Mouse (Mus musculus): Measurements from ENCODE around the gene Adad2. TPM values are rescaled to one million over a fixed set of nuclear protein-coding genes. Genes with fewer than 3 reads are reported as not detected.

Gene Adad2
- polyA plus RNA-seq, 1 experiment from 2014 or later, result not detected

- H3K4me2 ChIP-seq, result no peak overlapping the region
- H3K27me3 ChIP-seq (replicated peaks; ENCODE audit: control insufficient read depth, insufficient read depth, low read length), result peaks cover 8% of the 10 kb centered on the region; the same call in 1 of the 2 replicates
- no peak overlapping the region for H3K27ac ChIP-seq (ENCODE audit: low read depth, low read length)
- DNase-seq (ENCODE audit: low spot score) (no peak), ATAC-seq (replicated peaks; ENCODE audit: low FRiP score) (no peak)
- no peaks in the 10 kb centered on the region for H3K4me1 ChIP-seq (replicated peaks; ENCODE audit: control insufficient read depth, insufficient read depth, low read length)
- no peak overlapping the region for H3K4me3 ChIP-seq (ENCODE audit: low read depth, low read length)
- no peak overlapping the region for H3K9ac ChIP-seq (ENCODE audit: low read depth, low read length)
- no peaks in the 10 kb centered on the region for H3K36me3 ChIP-seq (ENCODE audit: control insufficient read depth, insufficient read depth, low read length)
- H3K9me3 ChIP-seq (ENCODE audit: control insufficient read depth, low read length), result no peaks in the 10 kb centered on the region
- 44% methylated on average over 5 of the region's 5 CpGs for WGBS
These were observed 6.3 kb downstream of the Adad2 start for GRCm38 (mm10) chr8:119618887-119619286.

GRCm38 (mm10) chr8:119620116-119620840 is 7.7 kb downstream of the Adad2 start:
- 62% methylated on average over 6 of the region's 6 CpGs for WGBS
- DNase-seq (ENCODE audit: low spot score) (no peak), ATAC-seq (replicated peaks; ENCODE audit: low FRiP score) (no peak)
- H3K36me3 ChIP-seq (ENCODE audit: control insufficient read depth, insufficient read depth, low read length), result no peaks in the 10 kb centered on the region
- H3K4me3 ChIP-seq (ENCODE audit: low read depth, low read length), result no peak overlapping the region
- no peak overlapping the region for H3K27ac ChIP-seq (ENCODE audit: low read depth, low read length)
- no peak overlapping the region for H3K4me2 ChIP-seq
- no peaks in the 10 kb centered on the region for H3K4me1 ChIP-seq (replicated peaks; ENCODE audit: control insufficient read depth, insufficient read depth, low read length)
- H3K27me3 ChIP-seq (replicated peaks; ENCODE audit: control insufficient read depth, insufficient read depth, low read length), result peaks cover under 1% of the 10 kb centered on the region; the same call in 1 of the 2 replicates
- H3K9me3 ChIP-seq (ENCODE audit: control insufficient read depth, low read length), result no peaks in the 10 kb centered on the region
- no peak overlapping the region for H3K9ac ChIP-seq (ENCODE audit: low read depth, low read length)

DNA sequence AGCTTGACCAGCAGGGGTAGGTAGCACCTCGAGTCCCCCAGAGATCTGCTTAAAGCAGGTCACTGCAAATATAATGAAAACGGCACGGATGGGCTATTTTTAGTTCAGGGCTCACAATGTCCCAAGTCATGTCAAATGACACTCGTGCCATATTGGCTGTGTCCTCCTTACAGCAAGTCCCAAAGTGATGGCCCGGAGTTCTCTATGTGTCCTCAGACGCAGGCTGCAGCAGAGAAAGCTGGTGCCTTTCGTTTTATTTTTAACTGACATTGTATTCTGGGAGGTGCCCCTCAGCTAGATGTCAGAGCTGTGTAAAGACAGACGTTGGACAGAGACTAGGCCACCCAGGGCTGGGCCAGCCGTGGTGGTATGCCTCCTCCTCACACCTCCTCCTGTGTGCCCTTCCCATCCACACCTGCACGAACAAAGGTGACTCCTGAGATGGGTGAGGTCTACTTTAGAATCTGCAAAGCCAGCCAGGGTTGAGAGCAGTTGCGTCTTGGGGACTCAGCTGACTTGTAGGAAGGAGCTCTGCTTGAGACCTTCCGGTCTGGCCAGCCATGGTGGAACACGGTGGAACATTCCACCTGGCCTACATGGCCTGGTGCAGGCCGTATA is 8.4 kb downstream of the Adad2 start:
- H3K4me3 ChIP-seq (ENCODE audit: low read depth, low read length), result no peak overlapping the region
- ATAC-seq (replicated peaks; ENCODE audit: low FRiP score), result no peak
- H3K27ac ChIP-seq (ENCODE audit: low read depth, low read length), result no peak overlapping the region
- no peak overlapping the region for H3K9ac ChIP-seq (ENCODE audit: low read depth, low read length)
- H3K9me3 ChIP-seq (ENCODE audit: control insufficient read depth, low read length), result no peaks in the 10 kb centered on the region
- DNase-seq (ENCODE audit: low spot score), result no peak
- no peaks in the 10 kb centered on the region for H3K36me3 ChIP-seq (ENCODE audit: control insufficient read depth, insufficient read depth, low read length)
- H3K4me1 ChIP-seq (replicated peaks; ENCODE audit: control insufficient read depth, insufficient read depth, low read length), result no peaks in the 10 kb centered on the region
- H3K27me3 ChIP-seq (replicated peaks; ENCODE audit: control insufficient read depth, insufficient read depth, low read length), result no peaks in the 10 kb centered on the region; the same call in 1 of the 2 replicates
- 74% methylated on average over 14 of the region's 14 CpGs for whole genome bisulfite sequencing
- H3K4me2 ChIP-seq, result no peak overlapping the region

DNA sequence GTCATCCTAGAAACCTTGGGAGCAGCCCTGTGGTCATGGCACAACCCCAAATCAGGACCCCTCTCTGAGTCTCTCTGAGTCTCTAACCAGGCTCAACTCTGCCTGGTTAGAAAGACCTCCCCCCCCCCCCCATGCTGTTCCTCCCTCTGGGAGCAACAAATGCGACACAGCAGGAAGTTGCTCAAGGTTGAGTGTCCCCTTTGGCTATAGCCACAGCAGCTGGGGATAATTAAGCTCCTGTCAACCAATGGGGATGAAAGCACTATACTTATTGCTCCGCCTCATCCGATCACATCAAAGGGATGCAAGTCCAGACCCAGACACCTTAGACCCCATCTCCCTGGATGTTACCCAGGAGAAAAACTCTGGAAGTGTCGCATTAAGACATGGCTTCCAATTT is 10.0 kb downstream of the Adad2 start:
- no peak overlapping the region for H3K27ac ChIP-seq (ENCODE audit: low read depth, low read length)
- H3K9ac ChIP-seq (ENCODE audit: low read depth, low read length), result no peak overlapping the region
- WGBS, result 60% methylated on average over 4 of the region's 4 CpGs
- H3K9me3 ChIP-seq (ENCODE audit: control insufficient read depth, low read length), result no peaks in the 10 kb centered on the region
- H3K27me3 ChIP-seq (replicated peaks; ENCODE audit: control insufficient read depth, insufficient read depth, low read length), result no peaks in the 10 kb centered on the region; the same call in 1 of the 2 replicates
- no peaks in the 10 kb centered on the region for H3K36me3 ChIP-seq (ENCODE audit: control insufficient read depth, insufficient read depth, low read length)
- ATAC-seq (replicated peaks; ENCODE audit: low FRiP score) (no peak), DNase-seq (ENCODE audit: low spot score) (no peak)
- no peak overlapping the region for H3K4me3 ChIP-seq (ENCODE audit: low read depth, low read length)
- H3K4me2 ChIP-seq, result no peak overlapping the region
- peaks cover 9% of the 10 kb centered on the region for H3K4me1 ChIP-seq (replicated peaks; ENCODE audit: control insufficient read depth, insufficient read depth, low read length)

DNA sequence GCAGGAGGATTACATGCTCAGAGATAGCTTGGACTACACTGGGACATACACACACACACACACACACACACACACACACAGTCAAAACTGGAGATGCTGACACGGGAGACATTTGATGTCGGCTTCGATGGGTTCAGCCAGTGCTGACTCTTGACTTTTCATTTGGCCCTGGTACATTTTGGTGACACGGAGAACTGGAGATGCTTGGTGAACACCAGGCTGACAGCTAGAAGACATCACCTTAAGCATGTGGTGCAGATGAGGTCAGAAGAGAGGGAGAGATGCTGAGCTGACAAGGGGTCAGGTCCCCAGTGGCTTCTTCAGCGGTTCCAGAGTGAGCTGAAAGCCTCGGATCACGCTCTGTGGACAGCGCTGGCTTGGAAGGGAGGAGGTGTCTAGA is 10.5 kb downstream of the Adad2 start:
- ATAC-seq (replicated peaks; ENCODE audit: low FRiP score) (no peak), DNase-seq (ENCODE audit: low spot score) (no peak)
- 82% methylated on average over 8 of the region's 8 CpGs for WGBS
- H3K4me2 ChIP-seq, result no peak overlapping the region
- no peak overlapping the region for H3K9ac ChIP-seq (ENCODE audit: low read depth, low read length)
- no peak overlapping the region for H3K4me3 ChIP-seq (ENCODE audit: low read depth, low read length)
- H3K27ac ChIP-seq (ENCODE audit: low read depth, low read length), result no peak overlapping the region
- H3K9me3 ChIP-seq (ENCODE audit: control insufficient read depth, low read length), result no peaks in the 10 kb centered on the region
- no peaks in the 10 kb centered on the region; the same call in 1 of the 2 replicates for H3K27me3 ChIP-seq (replicated peaks; ENCODE audit: control insufficient read depth, insufficient read depth, low read length)
- peaks cover 13% of the 10 kb centered on the region for H3K4me1 ChIP-seq (replicated peaks; ENCODE audit: control insufficient read depth, insufficient read depth, low read length)
- H3K36me3 ChIP-seq (ENCODE audit: control insufficient read depth, insufficient read depth, low read length), result no peaks in the 10 kb centered on the region

DNA sequence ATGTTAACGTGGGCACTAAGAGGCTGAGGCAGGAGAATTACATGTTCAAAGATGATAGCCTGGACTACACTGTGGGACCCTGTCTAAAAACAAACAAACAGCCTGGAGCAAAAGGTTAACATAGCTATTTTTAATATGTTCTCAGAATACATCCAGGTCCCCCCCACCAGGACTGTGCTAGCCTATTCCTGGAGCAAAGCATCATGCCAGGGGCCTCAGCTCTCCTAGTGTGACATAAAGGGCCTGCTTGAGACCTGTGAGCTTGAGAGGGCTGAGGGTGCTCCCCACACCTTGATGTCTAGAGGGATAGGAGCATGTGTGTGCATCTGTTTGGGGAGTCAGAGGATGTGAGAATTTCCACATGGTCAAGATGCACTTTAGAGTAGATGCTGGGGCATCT is 11.2 kb downstream of the Adad2 start:
- no peaks in the 10 kb centered on the region for H3K36me3 ChIP-seq (ENCODE audit: control insufficient read depth, insufficient read depth, low read length)
- H3K9me3 ChIP-seq (ENCODE audit: control insufficient read depth, low read length), result no peaks in the 10 kb centered on the region
- no peak for ATAC-seq (replicated peaks; ENCODE audit: low FRiP score)
- no peak overlapping the region for H3K9ac ChIP-seq (ENCODE audit: low read depth, low read length)
- no peaks in the 10 kb centered on the region; the same call in 1 of the 2 replicates for H3K27me3 ChIP-seq (replicated peaks; ENCODE audit: control insufficient read depth, insufficient read depth, low read length)
- H3K4me3 ChIP-seq (ENCODE audit: low read depth, low read length), result no peak overlapping the region
- peaks cover 13% of the 10 kb centered on the region for H3K4me1 ChIP-seq (replicated peaks; ENCODE audit: control insufficient read depth, insufficient read depth, low read length)
- no peak overlapping the region for H3K27ac ChIP-seq (ENCODE audit: low read depth, low read length)
- DNase-seq (ENCODE audit: low spot score), result no peak
- WGBS, result 86% methylated on average over 1 of the region's 1 CpGs
- H3K4me2 ChIP-seq, result no peak overlapping the region

GRCm38 (mm10) chr8:119624916-119625315 is 12.4 kb downstream of the Adad2 start:
- peaks cover 13% of the 10 kb centered on the region for H3K4me1 ChIP-seq (replicated peaks; ENCODE audit: control insufficient read depth, insufficient read depth, low read length)
- ATAC-seq (replicated peaks; ENCODE audit: low FRiP score) (no peak), DNase-seq (ENCODE audit: low spot score) (no peak)
- WGBS, result 84% methylated on average over 7 of the region's 7 CpGs
- no peak overlapping the region for H3K4me3 ChIP-seq (ENCODE audit: low read depth, low read length)
- no peak overlapping the region for H3K9ac ChIP-seq (ENCODE audit: low read depth, low read length)
- no peaks in the 10 kb centered on the region for H3K9me3 ChIP-seq (ENCODE audit: control insufficient read depth, low read length)
- no peaks in the 10 kb centered on the region; the same call in 1 of the 2 replicates for H3K27me3 ChIP-seq (replicated peaks; ENCODE audit: control insufficient read depth, insufficient read depth, low read length)
- no peak overlapping the region for H3K4me2 ChIP-seq
- no peak overlapping the region for H3K27ac ChIP-seq (ENCODE audit: low read depth, low read length)
- no peaks in the 10 kb centered on the region for H3K36me3 ChIP-seq (ENCODE audit: control insufficient read depth, insufficient read depth, low read length)

DNA sequence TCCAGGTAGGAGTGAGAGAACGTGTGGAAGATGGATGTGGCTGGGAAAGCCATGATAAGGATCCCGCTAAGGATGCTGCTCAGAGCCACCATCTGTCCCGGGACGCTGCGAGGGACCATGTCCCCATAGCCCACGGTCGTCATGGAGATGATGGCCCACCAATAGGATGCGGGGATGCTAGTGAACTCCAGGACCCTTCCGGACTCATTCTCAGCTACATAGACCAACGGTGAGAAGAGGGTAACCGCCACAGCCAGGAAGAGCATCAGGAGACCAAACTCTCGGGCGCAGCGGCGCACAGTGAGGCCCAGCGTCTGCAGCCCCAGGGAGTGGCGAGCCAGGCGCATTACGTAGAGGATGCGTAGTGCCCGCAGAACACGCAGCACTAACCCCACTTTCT is 13.2 kb downstream of the Adad2 start:
- no peak for ATAC-seq (replicated peaks; ENCODE audit: low FRiP score)
- whole genome bisulfite sequencing, result 72% methylated on average over 22 of the region's 22 CpGs

GRCm38 (mm10) chr8:119627199-119627598 is 14.7 kb downstream of the Adad2 start:
- no peak overlapping the region for H3K9ac ChIP-seq (ENCODE audit: low read depth, low read length)
- H3K27me3 ChIP-seq (replicated peaks; ENCODE audit: control insufficient read depth, insufficient read depth, low read length), result peaks cover 12% of the 10 kb centered on the region
- H3K4me2 ChIP-seq, result no peak overlapping the region
- H3K9me3 ChIP-seq (ENCODE audit: control insufficient read depth, low read length), result no peaks in the 10 kb centered on the region
- 62% methylated on average over 7 of the region's 7 CpGs for WGBS
- H3K36me3 ChIP-seq (ENCODE audit: control insufficient read depth, insufficient read depth, low read length), result no peaks in the 10 kb centered on the region
- DNase-seq (ENCODE audit: low spot score) (no peak), ATAC-seq (replicated peaks; ENCODE audit: low FRiP score) (peak; percentile 57)
- no peak overlapping the region for H3K27ac ChIP-seq (ENCODE audit: low read depth, low read length)
- no peak overlapping the region for H3K4me3 ChIP-seq (ENCODE audit: low read depth, low read length)
- peaks cover 13% of the 10 kb centered on the region for H3K4me1 ChIP-seq (replicated peaks; ENCODE audit: control insufficient read depth, insufficient read depth, low read length)

More for the DNA sequence above, 13.2 kb downstream of the Adad2 start:
- Histone ChIP-seq H3K36me3 (ENCODE audit: control insufficient read depth, insufficient read depth, low read length) (no peaks in the 10 kb centered on the region), H3K4me3 (ENCODE audit: low read depth, low read length) (no peak overlapping the region), H3K27ac (ENCODE audit: low read depth, low read length) (no peak overlapping the region), H3K9ac (ENCODE audit: low read depth, low read length) (no peak overlapping the region), H3K4me2 (no peak overlapping the region), H3K9me3 (ENCODE audit: control insufficient read depth, low read length) (no peaks in the 10 kb centered on the region), H3K27me3 (replicated peaks; ENCODE audit: control insufficient read depth, insufficient read depth, low read length) (peaks cover 3% of the 10 kb centered on the region), H3K4me1 (replicated peaks; ENCODE audit: control insufficient read depth, insufficient read depth, low read length) (peaks cover 13% of the 10 kb centered on the region)
- no peak for DNase-seq (ENCODE audit: low spot score)

Measured in liver, embryonic 11.5 days (tissue).